8 mouse cellular contexts compared by ENCODE assay signal in the genomic region with DNA sequence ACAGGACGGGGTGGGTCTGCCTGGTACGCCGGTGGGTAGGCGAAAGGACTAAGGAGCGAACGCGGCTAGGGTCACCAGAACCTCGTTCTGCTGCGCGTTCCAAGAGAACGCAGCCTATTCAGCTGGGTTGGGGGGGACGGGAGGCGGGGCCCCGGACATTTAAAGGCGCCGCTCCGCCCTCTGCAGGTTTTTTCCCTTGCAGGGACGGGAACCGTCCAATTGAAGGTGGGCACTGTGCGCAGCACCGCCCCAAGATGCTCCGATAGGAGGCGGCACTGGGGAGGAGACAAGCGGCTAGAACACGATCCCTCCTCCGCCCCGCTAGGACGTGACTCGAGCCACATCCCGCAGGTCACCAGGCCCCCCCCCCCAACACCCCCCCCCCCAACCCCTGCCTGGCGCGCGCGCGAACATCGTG. TPM values are rescaled to one million over a fixed set of nuclear protein-coding genes. Genes with fewer than 3 reads are reported as not detected.
DNase-seq lines count a peak whose midpoint lies in the region; ATAC-seq lines count a peak whose summit lies in the region.

No protein-coding gene starts in this region.

- peak; percentile 90 for DNase-seq in MEL-GATA-1-ER (ENCODE audit: extremely low read depth, low read depth)
- DNase-seq in cerebellum, adult 8-10 months: peak; percentile 96
- peak; percentile 94 for DNase-seq in hindbrain, embryonic 11.5 days (ENCODE audit: low spot score)
- DNase-seq in layer of hippocampus, postnatal 10 days (ENCODE audit: low spot score in 2 of 2): peak; percentile 96 to 97
- peak; percentile 99 for DNase-seq in lung, postnatal 10 days
- DNase-seq in ovary, postnatal 36 days (ENCODE audit: low spot score): peak; percentile 97
- DNase-seq in thymus, postnatal 25 days: peak; percentile 97

- H3K27me3 ChIP-seq in hindbrain, embryonic 11.5 days (ENCODE audit: control insufficient read depth, insufficient read depth, low read length): no peaks in the 10 kb centered on the region

- H3K36me3 ChIP-seq in hindbrain, embryonic 11.5 days (ENCODE audit: control insufficient read depth, insufficient read depth, low read length): 0 out of 2 replicates have a peak, but pooled peaks cover 3% of the 10 kb centered on the region

- peak; percentile 80 for ATAC-seq in frontal cortex, adult (ENCODE audit: low TSS enrichment)
- ATAC-seq in hindbrain, embryonic 11.5 days (ENCODE audit: low FRiP score): peak; percentile 96

- peak overlapping the region; percentile 89 for H3K4me2 ChIP-seq in hindbrain, embryonic 11.5 days (replicated peaks; ENCODE audit: low read depth, low read length)

- WGBS in hindbrain, embryonic 11.5 days: 0% methylated on average over 27 of the region's 36 CpGs

- H3K27ac ChIP-seq in hindbrain, embryonic 11.5 days (ENCODE audit: low read depth, low read length): peak overlapping the region; percentile 89

- H3K4me3 ChIP-seq in hindbrain, embryonic 11.5 days (ENCODE audit: low read depth, low read length): peak overlapping the region; percentile 75

- H3K4me1 ChIP-seq in hindbrain, embryonic 11.5 days (replicated peaks; ENCODE audit: control insufficient read depth, insufficient read depth, low read length): peaks cover 2% of the 10 kb centered on the region

- no peaks in the 10 kb centered on the region for H3K9me3 ChIP-seq in hindbrain, embryonic 11.5 days (ENCODE audit: control insufficient read depth, low read length)

- H3K9ac ChIP-seq in hindbrain, embryonic 11.5 days (ENCODE audit: low read depth, low read length): peak overlapping the region; percentile 88

RNA-seq across cellular contexts. Expression of a gene that starts 1.6 kb away (rescaled TPM):
- 14.6 and 16.3 TPM in 2 replicates for polyA plus RNA-seq in hindbrain, embryonic 11.5 days (2014; fragmentation: Nextera tagmentation; extraction: Ambion mirVana)
- total RNA-seq in layer of hippocampus, postnatal 10 days (2021): 100 to 1,000 TPM; 133 to 147 TPM

RNA-seq across cellular contexts. Expression of a gene that starts 6.8 kb away (rescaled TPM):
- polyA plus RNA-seq in hindbrain, embryonic 11.5 days (2014; fragmentation: Nextera tagmentation; extraction: Ambion mirVana): 313 and 330 TPM in 2 replicates
- total RNA-seq in layer of hippocampus, postnatal 10 days (2021): 10 to 100 TPM; 56.2 to 64.6 TPM

RNA-seq across cellular contexts. Expression of a gene that starts 17.8 kb away (rescaled TPM):
- 0.25 and 0.79 TPM in 2 replicates for polyA plus RNA-seq in hindbrain, embryonic 11.5 days (2014; fragmentation: Nextera tagmentation; extraction: Ambion mirVana)
- under 1 TPM; 0.62 to 0.69 TPM for total RNA-seq in layer of hippocampus, postnatal 10 days (2021)

RNA-seq across cellular contexts. Expression of a gene that starts 22.3 kb away (rescaled TPM):
- 114 and 119 TPM in 2 replicates for polyA plus RNA-seq in hindbrain, embryonic 11.5 days (2014; fragmentation: Nextera tagmentation; extraction: Ambion mirVana)
- total RNA-seq in layer of hippocampus, postnatal 10 days (2021): 100 to 1,000 TPM; 150 to 152 TPM

RNA-seq across cellular contexts. Expression of a gene that starts 32.4 kb away (rescaled TPM):
- not detected in 2 replicates for polyA plus RNA-seq in hindbrain, embryonic 11.5 days (2014; fragmentation: Nextera tagmentation; extraction: Ambion mirVana)
- not detected for total RNA-seq in layer of hippocampus, postnatal 10 days (2021)

Comparison
In these comparisons a context has a peak if more than half of its experiments do, and no peak if none do; other contexts are left out.
1. Peak in every context shown above with its lines: DNase-seq, ATAC-seq, H3K4me3 ChIP-seq and H3K27ac ChIP-seq.